Mouse (Mus musculus) left cerebral cortex, postnatal 36 days (tissue): ENCODE results near the gene Olfr1346. TPM values are rescaled to one million over a fixed set of nuclear protein-coding genes. Genes with fewer than 3 reads are reported as not detected.
"Not testable (repeated sequence)": the region's sequence is repeated elsewhere in the genome, so short reads cannot be mapped to it uniquely, and the experiment has no call there.

Source experiments
- DNase-seq, 2 experiments: peaks; one replicate each; pipeline ENCODE4 v3.0.0; 2021 to 2022; ENCODE audit warnings: low spot score in 2 of 2, mixed read lengths in 1 of 2
- intact Hi-C: fragments of 180-260 bp; cut with DNase I; formaldehyde crosslinking; loops from one replicate; pipeline ENCODE4 v1.15.1; 2025
- total RNA-seq, 2 experiments: library from RNA; stranded (reverse); gene quantifications; 2 replicates each; pipeline ENCODE4 v1.2.3; 2021

Olfr1346 gene
- not detected for total RNA-seq

GRCm38 (mm10) chr7:6466951-6467350, at the start of gene Olfr1346:
TSS of gene Olfr1346 (plus strand) at chr7:6467101.
- DNase-seq: no peak
- intact Hi-C loops: no loop called here

- peak; percentile 43 to 49 for DNase-seq
- intact Hi-C loops: loop anchor here (10.0 kb wide), 1 partner anchor 875 kb away; no protein-coding TSS in a partner anchor
Measured at GRCm38 (mm10) chr7:6419894-6420293, 47.0 kb upstream of the Olfr1346 start.

GRCm38 (mm10) chr7:6429381-6429780, 37.5 kb upstream of the Olfr1346 start:
- intact Hi-C loops: loop anchor here (10.0 kb wide), 1 partner anchor 865 kb away; no protein-coding TSS in a partner anchor

GRCm38 (mm10) chr7:6430342-6430741, 36.6 kb upstream of the Olfr1346 start:
- DNase-seq: no peak

More at GRCm38 (mm10) chr7:6429381-6429780, 37.5 kb upstream of the Olfr1346 start:
- DNase-seq: no peak

GRCm38 (mm10) chr7:6438388-6438787, 28.5 kb upstream of the Olfr1346 start, which contains the start of gene Olfr1344:
TSS of gene Olfr1344 (plus strand) at chr7:6438688.
- DNase-seq: no peak
- intact Hi-C loops: loop anchor here (5.0 kb wide), 1 partner anchor 479 kb away; no protein-coding TSS in a partner anchor

More at GRCm38 (mm10) chr7:6430342-6430741, 36.6 kb upstream of the Olfr1346 start:
- intact Hi-C loops: loop anchor here (5.0 kb wide), 1 partner anchor 68 kb away; the partner anchor contains the start of gene Zfp78

GRCm38 (mm10) chr7:6441173-6441572, 25.7 kb upstream of the Olfr1346 start:
- intact Hi-C loops: no loop called here
- no peak for DNase-seq

- intact Hi-C loops: no loop called here
- DNase-seq: no peak
Measured at GRCm38 (mm10) chr7:6447771-6448170, 19.1 kb upstream of the Olfr1346 start.

GRCm38 (mm10) chr7:6455868-6456267, 11.0 kb upstream of the Olfr1346 start, which contains the start of gene Olfr1336:
TSS of gene Olfr1336 (plus strand) at chr7:6456168.
- intact Hi-C loops: no loop called here
- no peak for DNase-seq

- DNase-seq: no peak
- intact Hi-C loops: no loop called here
Measured at GRCm38 (mm10) chr7:6456399-6456798, 10.5 kb upstream of the Olfr1346 start.

- intact Hi-C loops, DNase-seq: not testable (repeated sequence)
Measured at GRCm38 (mm10) chr7:6477633-6478032, 10.7 kb downstream of the Olfr1346 start.

- no peak for DNase-seq
- intact Hi-C loops: no loop called here
Measured at GRCm38 (mm10) chr7:6486841-6487240, 19.9 kb downstream of the Olfr1346 start, which contains the start of gene Olfr5. TSS of gene Olfr5 (minus strand) at chr7:6486941.

GRCm38 (mm10) chr7:6499655-6500054, 32.8 kb downstream of the Olfr1346 start, which contains the start of gene Olfr1347:
TSS of gene Olfr1347 (minus strand) at chr7:6499755.
- DNase-seq: no peak
- intact Hi-C loops: no loop called here

GRCm38 (mm10) chr7:6508648-6509047, 41.7 kb downstream of the Olfr1346 start, which contains the start of gene Olfr1348:
TSS of gene Olfr1348 (minus strand) at chr7:6508748.
- intact Hi-C loops: no loop called here
- DNase-seq: no peak

- intact Hi-C loops: no loop called here
- no peak for DNase-seq
Measured at GRCm38 (mm10) chr7:6521666-6522065, 54.8 kb downstream of the Olfr1346 start.

- no peak for DNase-seq
Measured at GRCm38 (mm10) chr7:6522850-6523249, 55.9 kb downstream of the Olfr1346 start, which contains the start of gene Olfr1349. TSS of gene Olfr1349 (minus strand) at chr7:6522950.

GRCm38 (mm10) chr7:6525001-6525400, 58.1 kb downstream of the Olfr1346 start:
- intact Hi-C loops: no loop called here
- DNase-seq: no peak

More at GRCm38 (mm10) chr7:6522850-6523249, 55.9 kb downstream of the Olfr1346 start, which contains the start of gene Olfr1349:
- intact Hi-C loops: no loop called here

GRCm38 (mm10) chr7:6526141-6526540, 59.2 kb downstream of the Olfr1346 start:
- intact Hi-C loops: no loop called here
- DNase-seq: no peak
